Mouse (Mus musculus) natural killer cell, adult 2 months (primary cell): ENCODE data around the gene Uqcrc2.
A peak's percentile ranks its signal among the peaks of the same experiment; 100 is the strongest.

Source experiments
- DNase-seq, 2 experiments: peaks; one replicate each; pipeline ENCODE4 v3.0.0; 2022; ENCODE audit warnings: low spot score in 2 of 2

The Uqcrc2 gene

GRCm38 (mm10) chr7:120634711-120635361 lies at the start of gene Uqcrc2:
TSS of gene Uqcrc2 (plus strand) at chr7:120635176.
- peak; percentile 76 to 83 for DNase-seq

GRCm38 (mm10) chr7:120597203-120597743 lies 37.7 kb upstream of the Uqcrc2 start:
- no peak for DNase-seq

- no peak for DNase-seq
Measured at GRCm38 (mm10) chr7:120597744-120598243, 37.2 kb upstream of the Uqcrc2 start.

GRCm38 (mm10) chr7:120598355-120598754 lies 36.6 kb upstream of the Uqcrc2 start:
- no peak for DNase-seq

- no peak for DNase-seq
Measured at GRCm38 (mm10) chr7:120620075-120620771, 14.8 kb upstream of the Uqcrc2 start.

GRCm38 (mm10) chr7:120620841-120621240 lies 14.1 kb upstream of the Uqcrc2 start:
- DNase-seq, result no peak

GRCm38 (mm10) chr7:120632518-120632917 lies 2.5 kb upstream of the Uqcrc2 start:
- peak in 1 of 2 experiments; percentile 14 for DNase-seq

GRCm38 (mm10) chr7:120634301-120634700 lies 675 bp upstream of the Uqcrc2 start:
- DNase-seq, result no peak

GRCm38 (mm10) chr7:120635362-120635781 lies 396 bp downstream of the Uqcrc2 start:
- DNase-seq, result no peak

- DNase-seq, result peak in 1 of 2 experiments; percentile 3
Measured at GRCm38 (mm10) chr7:120635821-120636220, 845 bp downstream of the Uqcrc2 start.

- no peak for DNase-seq
Measured at GRCm38 (mm10) chr7:120643217-120643616, 8.2 kb downstream of the Uqcrc2 start.

- no peak for DNase-seq
Measured at GRCm38 (mm10) chr7:120647849-120648248, 12.9 kb downstream of the Uqcrc2 start.

GRCm38 (mm10) chr7:120662079-120662478 lies 27.1 kb downstream of the Uqcrc2 start:
- peak in 1 of 2 experiments; percentile 56 for DNase-seq

GRCm38 (mm10) chr7:120670153-120670875 lies 35.3 kb downstream of the Uqcrc2 start, which contains the start of gene Pdzd9:
TSS of gene Pdzd9 (minus strand) at chr7:120670343.
- peak; percentile 47 to 66 for DNase-seq

GRCm38 (mm10) chr7:120671271-120671670 lies 36.3 kb downstream of the Uqcrc2 start:
- DNase-seq, result no peak

- peak; percentile 52 to 57 for DNase-seq
Measured at GRCm38 (mm10) chr7:120677001-120677643, 42.1 kb downstream of the Uqcrc2 start, which contains the start of gene Mosmo. TSS of gene Mosmo (plus strand) at chr7:120677618.

- DNase-seq, result peak; percentile 11 to 22
Measured at GRCm38 (mm10) chr7:120677764-120678531, 43.0 kb downstream of the Uqcrc2 start.

GRCm38 (mm10) chr7:120679023-120679422 lies 44.0 kb downstream of the Uqcrc2 start:
- no peak for DNase-seq

- no peak for DNase-seq
Measured at GRCm38 (mm10) chr7:120682002-120682401, 47.0 kb downstream of the Uqcrc2 start.

- DNase-seq, result no peak
Measured at GRCm38 (mm10) chr7:120684731-120685161, 49.8 kb downstream of the Uqcrc2 start.
